Mouse (Mus musculus) cerebellum, adult 2 months (tissue): Measurements from ENCODE around the gene Pias4.

Experiments
- CTCF ChIP-seq: fragments of 200-500 bp; IDR thresholded peaks from 2 replicates; pipeline ENCODE4 v1.5.1; 2011; ENCODE audit warnings: low read depth, mild to moderate bottlenecking, control low read depth, low read length, moderate library complexity, borderline replicate concordance; ENCODE audit not compliant: insufficient read depth
- POLR2A ChIP-seq: fragments of 200-500 bp; IDR thresholded peaks from 2 replicates; pipeline ENCODE4 v1.6.1; 2011; ENCODE audit warnings: low read length, control low read depth, borderline replicate concordance; ENCODE audit not compliant: insufficient read depth

GRCm38 (mm10) chr10:81177491-81177925 lies 9.8 kb upstream of the Pias4 start:
- no peak for TF ChIP-seq POLR2A
- TF ChIP-seq CTCF: no peak
